Mouse (Mus musculus): Measurements from ENCODE around the gene Muc4. TPM values are rescaled to one million over a fixed set of nuclear protein-coding genes. Genes with fewer than 3 reads are reported as not detected.

The Muc4 gene
- polyA plus RNA-seq (2012; rRNA removed): 0.02 TPM in 2 replicates

GRCm38 (mm10) chr16:32735586-32735985 lies at the start of gene Muc4:
TSS of gene Muc4 (plus strand) at chr16:32735886.
- no peak within 1 kb of the TSS for H3K27ac ChIP-seq (ENCODE audit: insufficient read depth, low read length)
- no peak within 1 kb of the TSS for H3K4me3 ChIP-seq (ENCODE audit: insufficient read depth, low read length)
- no peak for TF ChIP-seq POLR2A (IDR thresholded peaks at IDR 0.05; ENCODE audit: extremely low read depth, insufficient read depth, low read length)
- no peak for TF ChIP-seq CTCF (IDR thresholded peaks at IDR 0.05; ENCODE audit: extremely low read depth, insufficient read depth, low read length)
- H3K4me1 ChIP-seq (ENCODE audit: control insufficient read depth, insufficient read depth, low read length): no peaks in the 10 kb centered on the region

- TF ChIP-seq POLR2A (IDR thresholded peaks at IDR 0.05; ENCODE audit: extremely low read depth, insufficient read depth, low read length) (no peak), CTCF (IDR thresholded peaks at IDR 0.05; ENCODE audit: extremely low read depth, insufficient read depth, low read length) (no peak)
- H3K4me1 ChIP-seq (ENCODE audit: control insufficient read depth, insufficient read depth, low read length): no peaks in the 10 kb centered on the region
- no peak overlapping the region for H3K27ac ChIP-seq (ENCODE audit: insufficient read depth, low read length)
- no peak overlapping the region for H3K4me3 ChIP-seq (ENCODE audit: insufficient read depth, low read length)
These were observed 49.7 kb upstream of the Muc4 start for GRCm38 (mm10) chr16:32685998-32686397.

GRCm38 (mm10) chr16:32687221-32687620 lies 48.5 kb upstream of the Muc4 start:
- Histone ChIP-seq H3K4me3 (ENCODE audit: insufficient read depth, low read length) (no peak overlapping the region), H3K27ac (ENCODE audit: insufficient read depth, low read length) (no peak overlapping the region), H3K4me1 (ENCODE audit: control insufficient read depth, insufficient read depth, low read length) (no peaks in the 10 kb centered on the region)
- no peak for TF ChIP-seq POLR2A (IDR thresholded peaks at IDR 0.05; ENCODE audit: extremely low read depth, insufficient read depth, low read length)
- 0 out of 2 replicates have a peak, but pooled peaks have one; percentile 14 for TF ChIP-seq CTCF (IDR thresholded peaks at IDR 0.05; ENCODE audit: extremely low read depth, insufficient read depth, low read length)

- Histone ChIP-seq H3K27ac (ENCODE audit: insufficient read depth, low read length) (peak overlapping the region; percentile 62; the same call in 1 of the 2 replicates), H3K4me1 (ENCODE audit: control insufficient read depth, insufficient read depth, low read length) (no peaks in the 10 kb centered on the region), H3K4me3 (ENCODE audit: insufficient read depth, low read length) (no peak overlapping the region)
- no peak for TF ChIP-seq POLR2A (IDR thresholded peaks at IDR 0.05; ENCODE audit: extremely low read depth, insufficient read depth, low read length)
- TF ChIP-seq CTCF (IDR thresholded peaks at IDR 0.05; ENCODE audit: extremely low read depth, insufficient read depth, low read length): no peak
These were observed 46.9 kb upstream of the Muc4 start for GRCm38 (mm10) chr16:32688770-32689169.

- no peak for TF ChIP-seq POLR2A (IDR thresholded peaks at IDR 0.05; ENCODE audit: extremely low read depth, insufficient read depth, low read length)
- TF ChIP-seq CTCF (IDR thresholded peaks at IDR 0.05; ENCODE audit: extremely low read depth, insufficient read depth, low read length): peak; percentile 92
- no peak overlapping the region for H3K27ac ChIP-seq (ENCODE audit: insufficient read depth, low read length)
- no peak overlapping the region for H3K4me3 ChIP-seq (ENCODE audit: insufficient read depth, low read length)
- H3K4me1 ChIP-seq (ENCODE audit: control insufficient read depth, insufficient read depth, low read length): no peaks in the 10 kb centered on the region
These were observed 46.2 kb upstream of the Muc4 start for GRCm38 (mm10) chr16:32689501-32689900.

GRCm38 (mm10) chr16:32696841-32697464 lies 38.7 kb upstream of the Muc4 start:
- TF ChIP-seq CTCF (IDR thresholded peaks at IDR 0.05; ENCODE audit: extremely low read depth, insufficient read depth, low read length): peak; percentile 30; the same call in 1 of the 2 replicates
- TF ChIP-seq POLR2A (IDR thresholded peaks at IDR 0.05; ENCODE audit: extremely low read depth, insufficient read depth, low read length): no peak
- H3K27ac ChIP-seq (ENCODE audit: insufficient read depth, low read length): no peak overlapping the region

GRCm38 (mm10) chr16:32697665-32698446 lies 37.8 kb upstream of the Muc4 start:
- TF ChIP-seq CTCF (IDR thresholded peaks at IDR 0.05; ENCODE audit: extremely low read depth, insufficient read depth, low read length): no peak
- TF ChIP-seq POLR2A (IDR thresholded peaks at IDR 0.05; ENCODE audit: extremely low read depth, insufficient read depth, low read length): no peak
- no peak overlapping the region for H3K4me3 ChIP-seq (ENCODE audit: insufficient read depth, low read length)
- H3K27ac ChIP-seq (ENCODE audit: insufficient read depth, low read length): no peak overlapping the region
- no peaks in the 10 kb centered on the region for H3K4me1 ChIP-seq (ENCODE audit: control insufficient read depth, insufficient read depth, low read length)

More at GRCm38 (mm10) chr16:32696841-32697464, 38.7 kb upstream of the Muc4 start:
- no peaks in the 10 kb centered on the region for H3K4me1 ChIP-seq (ENCODE audit: control insufficient read depth, insufficient read depth, low read length)
- no peak overlapping the region for H3K4me3 ChIP-seq (ENCODE audit: insufficient read depth, low read length)

- no peak overlapping the region for H3K27ac ChIP-seq (ENCODE audit: insufficient read depth, low read length)
- TF ChIP-seq POLR2A (IDR thresholded peaks at IDR 0.05; ENCODE audit: extremely low read depth, insufficient read depth, low read length) (no peak), CTCF (IDR thresholded peaks at IDR 0.05; ENCODE audit: extremely low read depth, insufficient read depth, low read length) (no peak)
- H3K4me1 ChIP-seq (ENCODE audit: control insufficient read depth, insufficient read depth, low read length): no peaks in the 10 kb centered on the region
These were observed 37.1 kb upstream of the Muc4 start for GRCm38 (mm10) chr16:32698550-32698949.

GRCm38 (mm10) chr16:32703312-32703912 lies 32.3 kb upstream of the Muc4 start:
- TF ChIP-seq CTCF (IDR thresholded peaks at IDR 0.05; ENCODE audit: extremely low read depth, insufficient read depth, low read length) (no peak), POLR2A (IDR thresholded peaks at IDR 0.05; ENCODE audit: extremely low read depth, insufficient read depth, low read length) (no peak)
- no peaks in the 10 kb centered on the region for H3K4me1 ChIP-seq (ENCODE audit: control insufficient read depth, insufficient read depth, low read length)
- no peak overlapping the region for H3K27ac ChIP-seq (ENCODE audit: insufficient read depth, low read length)
- no peak overlapping the region for H3K4me3 ChIP-seq (ENCODE audit: insufficient read depth, low read length)

More at GRCm38 (mm10) chr16:32698550-32698949, 37.1 kb upstream of the Muc4 start:
- no peak overlapping the region for H3K4me3 ChIP-seq (ENCODE audit: insufficient read depth, low read length)

All from cortical plate, adult 2 months (tissue).